Mouse (Mus musculus) 3134 (cell line): Measurements from ENCODE around the gene B3gnt6.
A peak's percentile ranks its signal among the peaks of the same experiment; 100 is the strongest.

Source experiments
- DNase-seq: peaks from one replicate; pipeline ENCODE4 v3.0.0-alpha.2; 2011; ENCODE audit warnings: low spot score; ENCODE audit not compliant: insufficient read length; ENCODE audit errors: extremely low read depth

Gene B3gnt6

DNA sequence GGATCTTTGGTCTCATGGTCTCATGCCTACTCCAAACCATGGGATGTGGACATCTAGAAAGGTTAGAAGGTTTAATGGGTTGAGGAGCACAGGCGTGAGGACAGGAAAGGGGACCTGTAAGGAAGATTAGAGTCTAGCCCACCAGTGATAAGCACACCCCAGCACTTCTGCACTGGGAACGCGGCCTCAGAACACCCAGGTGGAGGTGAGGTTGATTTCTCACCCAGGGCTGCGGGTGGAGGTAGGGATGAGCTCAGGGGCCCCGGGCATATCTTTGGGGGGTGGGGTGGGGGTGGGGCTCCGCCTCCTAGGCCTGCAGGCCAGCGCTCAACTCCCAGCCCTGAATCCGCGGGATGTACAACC is 21.7 kb downstream of the B3gnt6 start:
- DNase-seq: no peak

DNA sequence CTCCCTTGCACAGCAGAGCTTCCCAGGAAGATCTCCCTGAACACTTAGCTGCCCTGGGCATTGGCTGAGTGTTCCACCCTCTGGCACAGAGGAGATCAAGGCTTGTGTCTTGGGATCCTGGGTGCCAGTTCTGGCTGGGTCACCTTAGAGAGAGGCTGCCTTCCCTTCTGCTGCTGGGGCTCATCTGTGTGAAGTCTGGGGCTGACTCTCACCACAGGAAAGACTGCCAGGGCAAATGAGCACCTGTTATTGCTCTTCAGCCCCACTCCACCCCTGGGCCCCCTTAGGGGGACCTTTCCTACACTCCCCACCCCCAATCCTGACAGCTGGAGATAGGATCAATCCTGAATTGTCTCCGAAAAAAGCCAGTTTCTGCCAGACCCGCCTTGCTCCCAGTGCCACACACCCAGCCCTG is 22.2 kb downstream of the B3gnt6 start:
- DNase-seq: no peak

DNA sequence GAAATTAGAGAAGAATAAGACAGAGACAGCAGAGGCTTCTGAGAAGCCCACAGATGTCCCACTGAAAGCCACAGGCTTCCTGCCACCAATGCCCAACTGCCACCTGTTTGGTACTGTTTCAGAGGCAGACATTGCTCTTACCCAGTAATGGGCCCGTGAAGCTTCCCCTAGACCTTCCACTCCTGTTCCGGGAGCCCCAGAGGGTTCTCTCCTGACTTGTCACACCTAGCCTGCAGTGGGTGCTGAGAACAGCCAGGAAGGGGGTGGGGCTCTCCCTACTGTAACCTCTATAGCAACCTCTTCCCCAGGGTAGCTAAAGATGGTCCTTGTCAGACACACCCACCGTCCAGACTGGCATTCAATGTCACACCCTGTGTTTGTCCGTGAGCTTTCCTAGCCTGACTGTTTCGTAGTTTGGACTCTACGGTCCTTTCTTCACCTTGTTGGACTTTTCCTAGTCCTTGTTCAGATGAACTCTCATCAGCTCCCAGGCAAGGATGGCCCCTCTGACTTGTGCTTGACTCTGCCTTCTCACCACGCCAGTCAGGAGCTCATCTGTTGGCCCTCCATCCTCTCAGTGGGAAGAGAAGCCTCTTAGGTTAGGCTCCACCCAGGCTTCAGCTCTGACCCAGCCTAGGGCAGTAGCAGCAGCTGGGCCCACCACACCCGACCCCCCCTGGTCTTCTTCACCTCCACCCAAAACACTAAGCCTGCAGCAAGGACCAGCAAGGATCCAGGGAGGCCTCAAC is 22.8 kb downstream of the B3gnt6 start:
- no peak for DNase-seq

DNA sequence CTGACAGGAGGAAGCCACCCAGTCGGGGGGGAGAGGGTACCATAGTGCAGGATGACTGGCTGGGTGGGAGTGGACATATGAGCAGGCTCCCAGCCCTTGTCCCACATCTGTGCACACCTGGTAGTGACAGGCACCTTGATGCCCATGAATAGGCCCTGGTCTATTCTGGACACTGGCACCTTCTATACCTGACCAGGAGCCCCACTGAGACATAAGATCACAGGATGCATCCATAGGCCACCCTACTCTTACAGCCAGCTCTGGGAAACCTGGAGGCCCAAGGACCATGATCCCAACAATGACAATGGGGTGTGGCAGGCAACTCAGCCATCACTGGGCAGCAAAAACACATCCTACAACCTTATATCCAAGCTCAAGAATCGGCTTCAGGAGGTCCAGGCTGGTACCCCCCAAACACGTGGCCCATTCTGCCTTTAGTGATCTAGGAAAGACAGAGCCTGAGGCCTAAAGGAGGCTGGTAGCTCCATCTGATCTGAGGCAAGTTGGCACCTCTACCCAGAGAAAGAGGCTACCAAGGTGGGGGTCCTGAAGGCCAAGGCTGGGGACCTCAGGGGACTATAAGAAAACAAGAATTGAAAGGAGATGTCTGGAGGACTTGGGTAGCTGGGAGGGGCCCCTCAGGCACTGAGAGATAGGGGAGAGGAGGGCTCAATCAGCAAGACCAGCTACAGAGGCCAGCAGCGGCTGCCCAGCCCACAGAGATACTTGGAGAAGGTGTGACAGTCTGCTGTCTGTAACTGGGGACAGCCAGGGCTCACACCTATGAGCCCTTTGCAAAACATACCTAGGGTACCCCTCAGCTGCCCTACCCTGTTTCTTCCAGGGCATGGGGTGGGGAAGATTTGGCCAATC is 24.2 kb downstream of the B3gnt6 start:
- no peak for DNase-seq

DNA sequence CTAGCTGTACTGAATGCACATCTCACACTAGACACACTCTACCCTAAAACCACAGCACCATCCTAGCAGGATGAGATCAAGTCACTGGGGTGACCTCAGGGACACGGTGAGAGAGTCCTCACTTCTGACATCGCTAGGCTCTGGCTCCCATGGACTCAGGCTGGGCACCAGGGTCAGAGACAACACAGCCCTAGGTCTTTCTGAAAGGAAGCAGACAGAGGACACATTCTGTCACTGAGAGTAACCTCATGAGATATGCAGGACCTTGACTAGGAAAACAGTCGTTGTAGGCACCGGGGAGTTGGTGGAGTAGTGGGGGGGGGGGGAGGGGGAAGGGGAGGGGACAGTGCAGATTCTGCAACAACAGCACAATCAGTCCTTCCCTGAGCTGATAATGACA is 25.9 kb downstream of the B3gnt6 start:
- DNase-seq: no peak

DNA sequence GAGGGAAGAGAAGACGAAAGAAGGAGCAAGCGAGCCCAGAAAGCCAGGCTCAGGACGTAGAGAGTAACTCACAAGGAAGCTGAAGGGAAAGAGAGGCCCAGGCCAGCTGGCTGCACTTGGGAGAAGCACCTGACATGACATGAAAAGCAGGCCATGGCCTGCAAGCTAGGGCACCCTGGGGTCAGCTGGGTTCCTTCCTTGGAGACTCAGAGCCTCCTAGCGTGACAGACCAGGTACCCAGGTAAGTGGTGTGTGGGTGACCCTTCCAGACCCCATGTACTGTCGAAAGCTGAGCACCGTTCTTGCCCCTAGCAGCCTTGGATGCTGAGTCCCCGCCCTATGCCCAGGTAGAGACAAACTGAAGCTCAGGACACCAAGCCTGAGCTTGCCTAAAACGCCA is 26.6 kb downstream of the B3gnt6 start:
- DNase-seq: no peak

DNA sequence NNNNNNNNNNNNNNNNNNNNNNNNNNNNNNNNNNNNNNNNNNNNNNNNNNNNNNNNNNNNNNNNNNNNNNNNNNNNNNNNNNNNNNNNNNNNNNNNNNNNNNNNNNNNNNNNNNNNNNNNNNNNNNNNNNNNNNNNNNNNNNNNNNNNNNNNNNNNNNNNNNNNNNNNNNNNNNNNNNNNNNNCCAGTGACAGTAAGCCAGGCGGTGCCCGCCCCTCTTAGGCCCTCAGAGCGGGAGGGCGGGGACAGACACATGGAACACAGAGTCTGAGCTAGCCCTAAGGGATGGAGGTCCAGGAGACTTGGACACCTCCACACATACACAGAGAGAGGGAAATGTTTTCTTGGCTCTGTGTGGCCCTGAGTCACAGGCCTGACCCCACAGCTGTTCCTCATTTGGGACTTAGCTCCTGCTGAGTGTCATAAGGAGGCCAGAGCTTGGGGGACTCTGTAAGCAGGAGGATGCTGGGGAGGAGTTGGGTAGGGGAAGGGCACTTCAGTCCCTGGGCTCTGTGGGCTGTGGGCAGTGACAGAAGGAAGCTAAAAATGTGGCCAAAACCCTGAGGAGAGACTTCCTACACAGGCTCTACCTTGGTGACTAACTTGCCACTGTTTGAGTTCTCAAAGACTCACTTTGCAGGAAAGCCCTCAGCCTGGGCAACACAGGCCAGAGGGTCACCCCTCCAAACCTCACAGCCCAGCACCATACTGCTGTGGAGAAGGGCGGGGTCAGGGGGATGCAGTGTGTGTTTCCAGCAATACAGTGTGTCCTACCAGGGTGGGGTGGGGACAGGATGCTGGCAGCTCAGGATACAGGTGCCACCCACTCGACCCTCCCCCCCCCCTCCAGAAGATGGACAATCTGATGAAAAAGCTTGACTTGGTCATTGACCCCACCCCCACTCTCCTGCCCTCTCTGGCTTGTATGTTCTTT is 27.9 kb downstream of the B3gnt6 start:
- peak; percentile 88 for DNase-seq

DNA sequence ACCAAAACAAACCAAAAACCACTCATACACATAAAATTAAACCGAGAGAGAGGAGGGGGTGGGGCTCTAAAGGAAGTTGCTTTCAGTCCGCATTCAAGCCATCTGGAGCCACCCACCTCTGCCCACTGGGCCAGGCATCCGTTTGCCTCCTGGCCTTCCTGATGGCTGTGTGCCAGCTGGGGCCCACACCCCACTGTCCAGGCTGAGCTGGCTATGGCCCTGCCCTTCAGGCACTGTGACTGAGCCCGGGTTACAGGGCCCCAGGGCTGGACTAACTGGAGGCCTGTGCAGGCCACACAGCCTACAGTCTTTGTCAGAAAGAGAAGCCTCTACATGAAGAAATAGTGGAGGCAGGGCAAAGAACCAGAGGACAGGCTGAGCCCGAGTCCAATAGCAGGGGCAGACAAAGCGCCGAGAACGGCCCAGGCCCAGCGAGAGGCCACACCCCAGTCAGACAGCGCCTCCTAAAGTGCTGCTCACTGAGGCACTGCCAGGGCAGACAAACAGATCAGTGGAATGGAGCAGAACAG is 34.2 kb downstream of the B3gnt6 start:
- peak; percentile 89 for DNase-seq

DNA sequence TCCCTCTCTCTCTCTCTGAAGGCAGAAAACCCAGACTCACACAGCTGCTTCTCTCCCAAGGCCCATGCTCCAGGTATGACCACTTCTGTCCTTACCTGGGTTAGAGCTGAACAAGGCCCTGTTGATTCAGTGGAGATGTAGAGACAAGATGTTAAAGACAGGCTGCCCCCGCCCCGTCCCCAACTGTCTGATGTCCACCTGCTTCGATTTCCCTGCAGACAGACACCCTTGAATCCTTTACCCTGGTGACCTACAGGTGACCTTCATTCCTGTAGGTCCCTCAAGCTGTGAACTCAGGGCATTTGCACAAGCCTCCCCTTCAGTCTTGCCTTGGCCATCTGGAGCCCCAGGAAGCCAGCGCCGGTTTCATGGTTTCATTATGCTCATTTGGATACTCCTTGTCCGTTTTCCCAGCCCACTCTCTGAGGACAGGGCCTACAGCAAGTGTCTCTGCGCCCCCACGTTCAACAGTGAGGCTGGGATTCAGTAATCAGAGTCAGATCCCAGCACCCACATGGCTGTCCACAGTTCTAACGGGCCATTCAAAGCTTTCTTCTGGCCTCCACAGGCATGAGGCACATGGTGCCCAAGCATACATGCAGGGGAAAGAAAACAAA is 34.8 kb downstream of the B3gnt6 start:
- DNase-seq: peak; percentile 27

DNA sequence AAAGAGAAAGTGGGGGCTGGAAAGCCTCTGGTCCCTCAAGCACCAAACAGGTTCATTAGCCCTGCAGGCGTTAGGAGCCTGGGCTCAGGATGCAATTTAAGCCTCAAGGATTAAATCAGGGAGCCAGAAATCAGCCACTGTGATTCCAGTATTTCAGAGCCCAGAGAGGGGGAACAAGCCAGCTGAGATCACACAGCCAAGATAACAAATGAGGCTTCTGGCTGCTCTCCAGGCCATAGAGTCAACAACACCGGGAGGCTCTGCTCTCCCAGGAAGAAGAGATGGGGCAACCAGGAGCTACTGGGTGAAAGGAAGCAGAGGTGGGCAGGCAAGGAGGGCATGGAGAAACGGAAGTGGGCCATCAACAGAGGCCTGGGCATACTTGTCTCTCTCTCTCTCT is 35.6 kb downstream of the B3gnt6 start:
- peak; percentile 31 for DNase-seq

DNA sequence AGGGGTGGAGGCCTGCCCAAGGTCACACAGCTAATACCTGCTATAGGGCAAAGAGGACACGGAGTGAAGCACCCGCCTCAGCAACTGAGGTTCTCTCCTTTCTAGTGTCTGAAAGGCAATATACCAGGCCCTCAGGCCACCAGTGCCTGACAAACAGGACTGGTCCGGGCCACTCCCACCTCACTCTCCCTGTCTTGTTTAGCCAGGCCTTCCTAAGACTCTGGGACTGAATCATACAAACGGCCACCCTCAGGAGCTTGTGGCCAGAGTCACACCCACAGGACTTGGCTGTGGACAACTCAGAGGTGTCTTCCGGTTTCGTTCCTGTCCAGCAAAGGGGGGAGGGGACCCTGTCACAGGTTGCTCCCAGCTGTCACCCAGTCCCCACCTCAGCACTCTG is 37.0 kb downstream of the B3gnt6 start:
- peak; percentile 59 for DNase-seq

DNA sequence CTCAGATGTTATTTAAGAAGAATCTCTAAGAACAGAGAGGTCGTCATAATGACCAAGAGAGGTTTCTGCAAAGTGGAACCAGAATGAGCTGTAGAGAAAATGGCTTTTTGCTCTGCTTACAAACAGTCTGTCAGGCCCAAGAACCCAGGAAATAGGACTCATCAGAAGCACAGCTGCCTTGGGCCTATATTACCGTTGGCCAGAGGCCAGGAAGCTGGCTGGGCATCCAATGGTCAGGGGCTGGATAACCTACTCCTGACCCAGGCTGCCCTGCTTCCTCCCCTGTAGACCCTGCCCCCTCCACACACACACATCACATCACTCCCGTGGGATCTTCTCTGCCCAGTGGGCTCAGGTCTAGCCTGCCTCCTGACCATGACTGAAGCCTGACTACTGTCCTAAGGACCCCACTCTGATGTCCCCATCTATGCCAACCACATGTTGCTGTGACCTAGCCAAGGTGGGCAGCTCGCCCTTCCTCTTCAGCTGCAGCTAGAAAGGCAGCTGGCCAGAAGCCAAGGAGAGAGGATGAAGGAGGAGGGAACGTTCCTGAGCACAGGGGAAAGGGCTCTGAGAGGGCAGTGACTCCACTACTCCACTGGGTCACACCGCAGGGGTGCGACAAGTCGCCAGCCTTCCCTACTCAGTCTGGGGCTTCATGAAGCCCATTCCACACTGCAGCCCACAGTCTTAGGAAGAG is 39.1 kb downstream of the B3gnt6 start:
- DNase-seq: peak; percentile 22

DNA sequence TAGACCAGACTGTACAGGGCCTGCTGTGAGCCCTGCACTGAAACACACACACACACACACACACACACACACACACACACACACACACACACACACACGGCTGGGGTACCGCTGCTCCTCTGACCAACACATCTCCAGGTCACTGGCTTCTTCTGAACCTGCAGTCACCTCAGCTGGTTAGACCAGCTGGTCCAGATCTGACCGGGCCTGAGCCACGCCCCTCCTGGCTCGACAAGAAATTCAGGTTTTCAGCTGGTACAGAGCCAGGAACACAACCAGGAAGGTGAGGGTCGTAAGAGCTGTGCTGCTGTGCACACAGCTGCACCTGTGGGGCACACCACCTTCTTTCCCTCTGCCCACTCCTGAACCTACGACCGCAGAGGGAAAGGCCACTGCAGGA is 40.8 kb downstream of the B3gnt6 start:
- no peak for DNase-seq

DNA sequence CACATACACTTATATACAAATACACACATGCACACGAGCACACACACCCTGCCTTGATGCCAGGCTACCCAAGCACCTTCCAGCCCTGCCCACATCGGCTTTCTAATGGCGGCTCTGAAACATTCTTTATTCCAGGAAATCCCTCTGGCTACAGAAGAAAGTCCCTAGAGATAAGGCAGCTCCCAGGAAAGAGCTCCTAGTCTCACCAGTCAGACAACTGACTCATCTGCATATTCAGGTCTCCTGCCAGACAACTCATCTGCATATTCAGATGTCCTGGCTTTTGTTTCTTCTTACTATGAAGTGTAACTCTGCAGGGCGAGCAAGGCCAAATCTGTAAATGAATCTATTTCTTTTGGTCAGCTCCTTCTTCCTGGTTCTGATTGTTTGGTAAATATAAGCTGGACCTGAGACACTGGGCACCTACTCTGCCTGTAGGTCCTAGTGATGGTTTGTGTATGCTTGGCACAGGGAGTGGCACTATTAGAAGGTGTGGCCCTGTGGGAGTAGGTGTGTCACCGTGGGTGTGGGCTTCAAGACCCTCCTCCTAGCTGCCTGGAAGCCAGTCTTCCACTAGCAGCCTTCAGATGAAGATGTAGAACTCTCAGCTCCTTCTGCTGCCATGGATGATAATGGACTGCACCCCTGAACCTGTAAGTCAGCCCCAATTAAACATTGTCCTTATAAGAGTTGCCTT is 41.5 kb downstream of the B3gnt6 start:
- DNase-seq: no peak

DNA sequence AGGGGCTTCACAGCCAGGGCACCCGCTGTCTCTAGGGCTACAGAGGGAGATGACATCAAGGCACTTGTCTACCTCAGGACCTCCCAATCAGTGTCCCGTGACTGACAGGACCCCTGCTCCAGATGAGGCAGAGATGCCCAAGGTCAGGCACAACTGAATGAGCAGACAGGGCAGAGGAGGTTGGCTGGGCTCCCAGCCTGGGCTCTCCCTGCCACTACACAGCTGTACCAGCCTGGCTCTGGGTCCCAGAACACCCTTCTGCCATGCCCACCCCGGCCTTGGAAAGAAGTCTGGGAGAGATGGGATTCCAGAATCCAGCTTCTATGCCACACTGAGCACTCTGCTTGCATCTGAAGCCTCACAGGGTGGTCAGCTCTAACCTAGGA is 43.0 kb downstream of the B3gnt6 start:
- no peak for DNase-seq

DNA sequence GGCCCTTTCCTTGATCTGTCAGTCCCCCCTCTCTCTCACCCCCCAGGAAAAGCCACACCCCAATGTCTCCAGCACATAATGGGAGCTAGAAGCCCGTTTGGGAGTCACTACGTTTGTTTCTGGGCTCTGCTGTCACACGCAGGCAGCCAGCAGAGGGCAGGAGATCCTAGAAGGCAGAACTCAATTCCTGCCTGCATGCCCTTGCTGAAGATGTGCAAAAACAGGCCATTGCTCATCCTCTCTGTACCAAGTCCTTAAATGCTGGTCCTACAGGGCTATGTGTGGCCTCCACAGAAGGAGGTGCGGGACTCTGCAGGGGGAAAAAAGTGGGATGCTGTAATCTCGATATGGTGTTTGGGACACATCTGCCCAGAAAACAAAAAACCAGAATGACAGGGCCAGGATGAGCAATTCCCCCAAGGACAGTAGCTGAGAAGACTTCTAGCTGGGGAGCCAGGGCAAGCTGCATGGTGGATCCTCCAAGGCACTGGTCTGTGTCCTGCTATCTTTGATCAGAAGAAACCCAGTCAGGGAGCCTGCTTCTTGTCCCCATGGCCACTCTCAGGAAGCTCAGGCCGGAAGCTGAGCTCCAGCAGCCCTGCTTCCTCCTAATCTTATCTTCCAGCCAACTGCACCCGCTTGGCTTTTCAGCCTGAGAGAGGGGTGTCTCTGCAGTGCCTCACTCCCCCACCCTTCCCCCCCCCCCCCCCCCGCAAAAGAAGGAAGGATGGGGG is 43.6 kb downstream of the B3gnt6 start:
- DNase-seq: no peak

DNA sequence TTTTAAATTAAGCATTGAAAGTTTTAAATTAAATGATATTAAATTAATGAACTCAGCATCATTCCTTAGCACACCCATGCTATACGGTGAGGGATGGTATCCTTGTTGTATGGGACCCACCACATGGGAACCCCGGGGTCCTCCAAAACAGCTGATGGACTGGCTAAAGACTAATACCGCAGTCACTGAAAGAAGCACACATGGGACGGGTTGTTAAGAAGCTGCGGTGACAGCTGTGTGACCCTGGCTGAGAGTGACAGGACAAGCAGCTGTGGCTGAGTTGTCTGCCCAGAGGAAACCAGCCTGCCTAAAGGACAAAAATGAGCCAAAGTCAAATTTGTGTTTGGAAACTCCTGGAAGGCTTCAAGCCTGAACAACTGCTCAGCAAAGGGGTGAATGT is 45.4 kb downstream of the B3gnt6 start:
- DNase-seq: no peak

DNA sequence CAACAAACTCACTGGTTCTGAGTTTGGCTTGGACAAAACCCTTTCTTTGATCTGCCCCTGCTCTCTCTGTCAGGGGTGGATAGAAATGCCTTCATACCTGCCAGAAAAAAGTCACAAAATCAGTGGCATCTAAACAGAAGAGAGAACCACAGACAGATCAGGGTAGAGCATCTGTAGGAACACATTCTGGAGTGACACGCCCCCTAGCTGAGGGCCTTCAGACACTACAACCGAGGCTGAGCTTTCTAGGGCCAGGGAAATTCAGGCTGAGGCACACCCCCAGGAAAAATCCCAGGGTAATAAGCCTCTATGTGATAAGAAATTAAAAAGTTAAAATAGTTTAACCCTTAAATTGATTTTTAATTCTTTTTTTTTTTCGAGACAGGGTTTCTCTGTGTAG is 45.9 kb downstream of the B3gnt6 start:
- no peak for DNase-seq

DNA sequence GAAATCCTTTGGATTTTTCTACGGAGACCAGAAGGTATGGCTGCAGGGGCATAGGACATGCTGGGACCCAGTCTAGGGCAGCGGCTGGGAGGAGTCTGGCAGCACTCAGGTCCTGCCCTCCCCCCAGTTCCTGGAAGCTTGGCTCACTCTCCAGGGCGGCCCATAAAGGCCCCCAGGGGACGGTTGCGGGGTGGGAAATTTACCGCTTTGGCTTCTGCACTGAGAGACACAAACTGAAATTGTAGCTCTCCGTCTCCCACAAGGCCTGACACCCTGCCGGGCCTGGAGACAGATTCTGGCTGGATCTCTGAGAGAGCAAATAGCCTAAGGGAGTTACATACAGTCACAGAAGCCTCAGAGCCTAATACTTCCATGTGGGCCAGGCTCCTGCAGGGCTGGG is 46.9 kb downstream of the B3gnt6 start:
- DNase-seq: no peak
